Mouse (Mus musculus) lung, postnatal 14 days (tissue): ENCODE measurements at regions not wholly inside any gene's neighbourhood (a gene's known extent, or its start where the extent isn't known, plus 50 kb on each side); places are given as distances from the start of the nearest gene placed in this dataset.

Source experiments
- DNase-seq: peaks from one replicate; pipeline ENCODE4 v3.0.0; 2021

GRCm38 (mm10) chr2:139179641-139180040 is 314.1 kb upstream of the Sptlc3 start:
- DNase-seq, result no peak

- no peak for DNase-seq
Observed at GRCm38 (mm10) chr2:139198281-139198680, 295.4 kb upstream of the Sptlc3 start.

DNA sequence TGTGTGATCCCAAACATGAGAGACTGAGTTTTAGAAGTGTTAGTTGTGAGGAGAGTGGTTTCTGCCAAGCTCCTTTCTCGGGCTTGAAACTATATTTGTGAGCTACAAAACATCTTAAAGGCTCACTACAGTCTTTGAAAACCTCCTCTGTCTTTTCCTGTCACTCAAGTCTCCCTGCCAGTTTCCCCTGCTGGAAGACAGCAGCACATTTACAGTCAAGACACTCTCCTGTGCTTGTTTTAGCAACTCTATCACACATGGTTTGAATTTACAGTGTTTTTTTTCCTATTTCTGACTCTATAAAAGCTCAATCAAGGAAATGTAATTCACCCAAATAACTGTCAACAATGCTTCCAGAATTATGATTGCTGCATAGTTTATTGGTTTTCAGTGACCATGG is 286.1 kb upstream of the Sptlc3 start:
- DNase-seq, result no peak

DNA sequence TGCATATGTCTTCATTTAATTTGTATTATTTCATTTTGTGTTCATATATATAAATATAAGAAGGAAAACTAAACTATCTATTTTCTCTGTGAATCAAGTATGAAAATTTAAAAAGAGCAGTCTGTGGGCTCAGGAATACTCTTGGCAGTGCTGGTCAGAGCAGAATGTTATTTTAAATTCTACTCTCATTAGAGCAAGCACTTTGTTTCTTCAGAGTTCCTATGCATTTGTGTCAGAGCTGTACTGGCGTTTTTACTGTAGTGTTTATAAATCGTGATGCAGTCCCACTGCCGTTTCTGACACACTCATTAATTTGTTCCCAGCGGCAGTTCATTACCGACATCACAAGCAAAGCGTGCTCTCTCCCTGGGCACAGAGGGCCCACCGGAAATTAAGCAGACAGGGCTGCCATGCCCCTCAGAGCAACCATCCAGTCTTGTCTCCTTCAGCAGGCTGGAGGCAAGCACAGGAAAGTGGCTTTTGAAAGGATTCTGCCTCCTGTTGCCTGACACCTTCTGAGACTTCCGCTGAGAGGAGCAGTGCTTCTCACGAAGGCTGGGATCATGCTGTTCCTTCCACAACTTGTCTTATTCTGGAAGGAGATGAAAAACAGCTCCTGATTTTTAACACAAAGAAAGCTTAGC is 272.8 kb upstream of the Sptlc3 start:
- DNase-seq, result no peak

- DNase-seq, result no peak
Observed at GRCm38 (mm10) chr2:139230453-139230852, 263.3 kb upstream of the Sptlc3 start.

- DNase-seq, result no peak
Observed at GRCm38 (mm10) chr2:139250138-139250537, 243.6 kb upstream of the Sptlc3 start.

- no peak for DNase-seq
Observed at GRCm38 (mm10) chr2:139267119-139267518, 226.6 kb upstream of the Sptlc3 start.

GRCm38 (mm10) chr2:139276581-139276980 is 217.1 kb upstream of the Sptlc3 start:
- DNase-seq, result no peak

DNA sequence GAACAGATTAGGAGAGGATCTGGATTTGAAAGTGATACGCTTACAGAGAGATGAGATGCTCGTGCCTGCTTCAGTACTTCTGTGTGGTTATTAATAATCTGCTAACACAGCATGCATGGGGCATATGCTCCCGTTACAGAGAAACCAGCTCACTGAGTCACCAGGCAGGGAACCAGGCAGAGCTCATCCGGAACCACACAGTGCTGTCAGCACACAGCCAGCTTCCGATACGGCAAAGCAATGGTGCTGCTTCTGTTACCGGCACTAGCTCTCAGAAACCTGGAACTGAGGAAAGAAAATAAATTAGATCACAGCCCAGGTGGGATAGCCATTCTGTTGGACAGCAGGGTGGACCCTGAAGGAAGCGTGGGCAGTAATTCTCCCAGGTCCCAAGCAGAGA is 216.1 kb upstream of the Sptlc3 start:
- DNase-seq, result no peak

GRCm38 (mm10) chr2:139281056-139281455 is 212.7 kb upstream of the Sptlc3 start:
- no peak for DNase-seq

- DNase-seq, result no peak
Observed at GRCm38 (mm10) chr2:139284315-139284714, 209.4 kb upstream of the Sptlc3 start.

DNA sequence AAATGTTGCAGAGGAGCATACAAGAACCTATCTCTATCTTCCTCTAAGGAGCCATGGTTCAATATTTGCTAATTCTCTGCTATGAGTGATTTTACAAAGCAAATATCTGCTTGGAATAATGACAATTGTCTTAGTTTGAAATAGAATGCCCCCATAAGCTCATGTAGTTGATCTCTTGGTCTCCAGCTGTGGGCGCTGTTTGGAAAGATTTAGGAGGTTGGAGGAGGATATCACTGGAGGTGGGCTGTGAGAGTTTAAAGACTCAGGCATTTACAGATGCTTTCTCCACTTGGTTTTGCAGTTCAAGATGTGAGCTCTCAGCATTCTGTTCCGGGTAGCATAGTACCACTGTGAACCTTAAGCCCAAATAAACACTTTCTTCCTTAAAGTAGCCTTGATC is 207.3 kb upstream of the Sptlc3 start:
- no peak for DNase-seq

DNA sequence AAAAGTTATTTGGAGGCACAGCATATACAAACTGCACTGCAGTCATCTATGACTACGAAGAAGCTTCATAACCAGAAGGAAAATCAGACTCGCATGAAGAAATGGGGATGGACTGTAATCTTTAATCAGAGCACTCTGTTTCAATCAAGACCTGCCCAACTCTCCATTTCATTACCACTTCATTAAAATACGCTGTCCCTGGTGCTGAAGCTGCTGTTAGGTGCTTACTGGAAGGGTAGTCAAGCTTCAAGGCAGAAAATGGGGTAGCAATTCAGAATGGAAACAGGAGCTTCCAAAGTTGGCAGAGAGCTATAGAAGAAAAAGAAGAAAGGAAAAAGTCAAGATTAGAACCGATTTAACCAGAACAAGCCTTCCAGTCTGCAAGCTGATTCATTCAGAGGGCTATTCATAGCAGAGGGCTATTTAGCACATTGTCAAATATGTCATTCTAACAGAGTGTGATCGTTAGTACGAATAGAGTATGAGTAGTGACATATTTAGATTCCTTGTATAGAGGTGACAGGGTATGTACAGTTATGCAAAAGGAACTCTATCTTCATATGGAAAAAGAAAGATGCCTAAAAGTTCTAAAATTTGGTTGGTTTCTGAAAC is 195.1 kb upstream of the Sptlc3 start:
- DNase-seq, result peak; percentile 13

DNA sequence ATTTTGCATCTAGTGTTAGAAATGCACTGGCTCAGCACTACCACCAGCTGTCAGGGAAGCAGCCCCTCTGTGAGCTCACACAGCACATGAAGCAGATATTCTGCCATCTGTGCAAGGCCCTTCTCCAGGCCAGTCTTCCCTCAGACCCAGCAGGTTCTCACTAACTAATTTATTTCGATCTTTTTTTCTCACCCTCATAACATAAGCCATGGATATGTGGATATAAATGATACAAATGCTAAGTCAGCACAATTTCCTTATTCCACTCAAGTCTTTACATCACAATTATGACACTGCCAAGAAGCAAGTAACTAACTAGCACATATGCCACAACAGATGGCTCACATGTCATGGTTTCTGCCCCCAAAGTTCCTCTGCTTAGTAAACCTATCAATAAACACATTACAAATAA is 182.3 kb upstream of the Sptlc3 start:
- DNase-seq, result no peak

DNA sequence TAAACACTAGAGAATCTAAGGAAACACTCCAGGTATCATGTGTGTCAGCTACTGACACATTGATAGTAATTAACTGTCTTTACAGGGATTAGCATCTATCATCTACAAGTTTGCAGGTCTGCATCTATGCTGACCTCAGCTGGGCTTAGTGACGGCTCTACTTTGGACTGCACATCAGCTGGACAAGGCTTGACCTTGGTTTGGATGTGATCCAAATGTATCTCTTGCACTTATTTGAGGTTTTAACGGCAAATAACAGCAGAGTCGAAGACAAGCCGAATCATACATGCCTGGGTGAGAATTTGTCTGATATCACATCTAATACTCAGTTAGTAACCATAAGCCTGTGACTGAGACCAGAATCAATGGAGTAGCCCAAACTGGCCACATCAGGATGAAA is 181.7 kb upstream of the Sptlc3 start:
- DNase-seq, result no peak

- DNase-seq, result peak; percentile 4
Observed at GRCm38 (mm10) chr2:139322509-139322908, 171.2 kb upstream of the Sptlc3 start.

GRCm38 (mm10) chr2:139325501-139325900 is 168.2 kb upstream of the Sptlc3 start:
- no peak for DNase-seq

DNA sequence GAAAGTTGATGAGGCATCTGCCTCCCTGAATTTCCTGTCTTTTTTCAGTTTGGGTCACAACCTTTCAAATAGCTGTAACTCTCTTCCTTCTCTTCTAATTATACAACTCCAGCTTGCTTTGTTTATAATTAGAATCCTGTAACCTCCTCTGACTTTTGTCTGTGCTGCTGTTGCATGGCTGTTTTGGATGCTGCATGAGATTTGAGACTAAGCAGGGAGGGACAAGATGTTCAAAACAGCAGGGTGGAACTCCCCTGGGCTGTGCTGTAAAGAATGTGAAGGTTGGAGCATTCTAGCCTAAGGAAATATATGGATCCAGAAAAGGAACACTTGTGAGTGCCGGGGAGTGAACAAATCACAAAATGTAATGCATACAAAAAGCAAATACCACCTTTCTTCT is 159.0 kb upstream of the Sptlc3 start:
- no peak for DNase-seq

- DNase-seq, result no peak
Observed at GRCm38 (mm10) chr2:139338240-139338639, 155.5 kb upstream of the Sptlc3 start.

- no peak for DNase-seq
Observed at GRCm38 (mm10) chr2:139356280-139357010, 137.3 kb upstream of the Sptlc3 start.

DNA sequence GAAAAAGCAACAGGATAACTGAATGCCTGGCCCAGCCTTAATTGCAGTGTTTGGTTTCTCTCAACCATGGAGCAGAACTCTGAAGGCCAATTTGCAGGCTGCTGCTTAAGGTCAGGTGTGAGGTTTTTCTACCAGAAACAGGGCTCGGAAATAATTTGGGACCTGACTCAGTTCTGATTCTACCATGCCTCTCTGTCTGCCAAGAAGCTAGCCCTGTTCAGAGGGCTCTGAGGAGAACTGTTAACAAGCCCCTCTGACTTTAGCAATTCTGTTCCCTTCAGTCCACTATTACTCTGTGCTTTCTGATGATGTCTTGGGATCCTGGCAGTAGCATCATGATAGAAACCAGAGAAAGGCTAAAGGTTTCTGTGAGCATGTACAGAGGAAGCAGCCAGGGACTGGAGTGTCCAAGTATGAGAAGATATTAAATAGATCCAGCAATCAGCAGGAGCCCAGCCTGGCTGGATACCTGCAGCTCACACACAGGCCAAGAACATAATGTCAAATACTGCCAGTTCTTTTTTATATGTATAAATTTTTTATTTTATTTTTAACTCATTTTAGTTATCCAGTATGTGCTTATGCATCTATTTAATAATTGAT is 131.4 kb upstream of the Sptlc3 start:
- no peak for DNase-seq

GRCm38 (mm10) chr2:139370070-139370469 is 123.6 kb upstream of the Sptlc3 start:
- no peak for DNase-seq

- no peak for DNase-seq
Observed at GRCm38 (mm10) chr2:139380285-139380684, 113.4 kb upstream of the Sptlc3 start.

DNA sequence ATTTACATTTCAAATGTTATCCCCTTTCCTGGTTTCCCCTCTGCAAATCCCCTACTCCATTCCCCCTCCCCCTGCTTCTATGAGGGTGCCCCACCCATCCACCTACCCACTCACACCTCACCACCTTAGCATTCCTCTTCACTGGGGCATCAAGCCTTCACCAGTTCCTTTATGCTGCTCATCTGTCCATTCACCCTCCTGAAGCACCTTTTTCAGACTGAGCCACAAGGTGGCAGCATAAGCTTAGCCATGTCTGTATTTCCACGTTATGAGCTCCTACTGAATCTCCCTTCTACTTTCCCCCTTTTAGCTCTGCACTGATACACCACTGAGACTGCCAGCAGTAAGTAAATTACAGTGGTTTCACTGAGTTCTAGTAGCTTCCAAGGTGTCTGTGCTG is 112.1 kb upstream of the Sptlc3 start:
- peak; percentile 68 for DNase-seq
